Mouse (Mus musculus): ENCODE results near the gene Sebox.

- TF ChIP-seq CTCF (IDR thresholded peaks at IDR 0.05; ENCODE audit: borderline replicate concordance, insufficient read depth, low read depth, low read length) (no peak), POLR2A (IDR thresholded peaks at IDR 0.05; ENCODE audit: borderline replicate concordance, insufficient read depth, low read length) (no peak)
These were observed 4.2 kb upstream of the Sebox start, which contains the start of gene Vtn for GRCm38 (mm10) chr11:78499004-78499403.
